Mouse (Mus musculus): ENCODE measurements around the gene Cmklr1. TPM values are rescaled to one million over a fixed set of nuclear protein-coding genes. Genes with fewer than 3 reads are reported as not detected.

Gene Cmklr1
- total and polyA plus RNA-seq, 3 experiments, result 25.3 to 75.6 (median 25.7) TPM

- no peak for DNase-seq
Observed at GRCm38 (mm10) chr5:113654206-113654605, 4.0 kb upstream of the Cmklr1 start.

- peak; percentile 39 for DNase-seq
Observed at GRCm38 (mm10) chr5:113652215-113652614, 2.0 kb upstream of the Cmklr1 start.

- no peak for DNase-seq
Observed at GRCm38 (mm10) chr5:113648647-113649211, 1.5 kb downstream of the Cmklr1 start.

GRCm38 (mm10) chr5:113647141-113647540 is 3.1 kb downstream of the Cmklr1 start:
- DNase-seq, result no peak

GRCm38 (mm10) chr5:113644520-113644919 is 5.7 kb downstream of the Cmklr1 start:
- no peak for DNase-seq

GRCm38 (mm10) chr5:113643107-113643848 is 6.9 kb downstream of the Cmklr1 start:
- DNase-seq, result no peak

GRCm38 (mm10) chr5:113641066-113641465 is 9.2 kb downstream of the Cmklr1 start:
- DNase-seq, result no peak

- no peak for DNase-seq
Observed at GRCm38 (mm10) chr5:113639126-113639525, 11.1 kb downstream of the Cmklr1 start.

- no peak for DNase-seq
Observed at GRCm38 (mm10) chr5:113638055-113638454, 12.2 kb downstream of the Cmklr1 start.

- no peak for DNase-seq
Observed at GRCm38 (mm10) chr5:113637631-113638030, 12.6 kb downstream of the Cmklr1 start.

- no peak for DNase-seq
Observed at GRCm38 (mm10) chr5:113635861-113636565, 14.2 kb downstream of the Cmklr1 start.

- no peak for DNase-seq
Observed at GRCm38 (mm10) chr5:113634887-113635610, 15.2 kb downstream of the Cmklr1 start.

- DNase-seq, result peak; percentile 81
Observed at GRCm38 (mm10) chr5:113634024-113634651, 16.1 kb downstream of the Cmklr1 start.

- peak; percentile 69 for DNase-seq
Observed at GRCm38 (mm10) chr5:113633037-113633714, 17.1 kb downstream of the Cmklr1 start.

- no peak for DNase-seq
Observed at GRCm38 (mm10) chr5:113630116-113630515, 20.1 kb downstream of the Cmklr1 start.

GRCm38 (mm10) chr5:113629248-113629647 is 21.0 kb downstream of the Cmklr1 start:
- DNase-seq, result no peak

GRCm38 (mm10) chr5:113627820-113628437 is 22.3 kb downstream of the Cmklr1 start:
- no peak for DNase-seq

- no peak for DNase-seq
Observed at GRCm38 (mm10) chr5:113626991-113627390, 23.2 kb downstream of the Cmklr1 start.

GRCm38 (mm10) chr5:113626352-113626751 is 23.9 kb downstream of the Cmklr1 start:
- no peak for DNase-seq

- DNase-seq, result no peak
Observed at GRCm38 (mm10) chr5:113625068-113625467, 25.2 kb downstream of the Cmklr1 start.

- DNase-seq, result no peak
Observed at GRCm38 (mm10) chr5:113623052-113623451, 27.2 kb downstream of the Cmklr1 start.
